Mouse (Mus musculus): ENCODE data around the gene Rps15. TPM values are rescaled to one million over a fixed set of nuclear protein-coding genes. Genes with fewer than 3 reads are reported as not detected.

Rps15 gene
- polyA plus RNA-seq, 1 experiment from 2014 or later = 908 TPM

DNA sequence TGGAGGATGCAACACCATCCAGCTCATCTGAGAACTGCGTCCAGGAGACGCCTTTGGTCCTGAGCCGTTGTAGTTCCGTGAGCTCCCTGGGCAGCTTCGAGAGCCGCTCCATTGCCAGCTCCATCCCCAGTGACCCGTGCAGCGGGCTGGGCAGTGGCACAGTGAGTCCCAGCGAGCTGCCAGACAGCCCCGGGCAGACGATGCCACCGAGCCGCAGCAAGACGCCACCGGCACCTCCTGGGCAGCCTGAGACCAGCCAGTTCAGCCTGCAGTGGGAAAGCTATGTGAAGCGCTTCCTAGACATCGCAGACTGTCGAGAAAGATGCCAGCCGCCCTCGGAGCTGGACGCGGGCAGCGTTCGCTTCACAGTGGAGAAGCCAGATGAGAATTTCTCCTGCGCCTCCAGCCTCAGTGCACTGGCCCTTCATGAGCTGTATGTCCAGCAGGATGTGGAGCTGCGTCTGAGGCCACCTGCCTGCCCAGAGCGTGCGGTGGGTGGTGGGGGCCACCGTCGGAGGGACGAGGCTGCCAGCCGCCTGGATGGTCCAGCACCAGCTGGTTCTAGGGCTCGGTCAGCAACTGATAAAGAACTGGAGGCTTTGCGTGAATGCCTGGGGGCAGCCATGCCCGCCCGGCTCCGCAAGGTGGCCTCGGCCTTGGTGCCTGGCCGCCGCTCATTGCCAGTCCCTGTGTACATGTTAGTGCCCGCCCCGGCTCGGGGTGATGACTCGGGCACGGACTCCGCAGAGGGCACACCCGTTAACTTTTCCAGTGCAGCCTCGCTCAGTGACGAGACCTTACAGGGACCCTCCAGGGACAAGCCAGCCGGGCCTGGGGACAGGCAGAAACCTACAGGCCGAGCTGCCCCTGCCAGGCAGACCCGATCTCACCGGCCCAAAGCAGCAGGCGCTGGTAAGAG, 20.6 kb downstream of the Rps15 start:
- no peaks in the 10 kb centered on the region for H3K9me3 ChIP-seq
- H3K4me3 ChIP-seq = no peak overlapping the region
- WGBS = 64% methylated on average over 54 of the region's 54 CpGs
- ATAC-seq (ENCODE audit: low FRiP score, low read depth) = no peak
- H3K4me2 ChIP-seq (replicated peaks) = no peak overlapping the region
- H3K9ac ChIP-seq = 0 out of 2 replicates have a peak overlapping the region, but pooled peaks have one; percentile 35
- peaks cover 7% of the 10 kb centered on the region for H3K36me3 ChIP-seq
- peaks cover 95% of the 10 kb centered on the region for H3K27me3 ChIP-seq
- H3K4me1 ChIP-seq = no peaks in the 10 kb centered on the region
- no peak overlapping the region for H3K27ac ChIP-seq

DNA sequence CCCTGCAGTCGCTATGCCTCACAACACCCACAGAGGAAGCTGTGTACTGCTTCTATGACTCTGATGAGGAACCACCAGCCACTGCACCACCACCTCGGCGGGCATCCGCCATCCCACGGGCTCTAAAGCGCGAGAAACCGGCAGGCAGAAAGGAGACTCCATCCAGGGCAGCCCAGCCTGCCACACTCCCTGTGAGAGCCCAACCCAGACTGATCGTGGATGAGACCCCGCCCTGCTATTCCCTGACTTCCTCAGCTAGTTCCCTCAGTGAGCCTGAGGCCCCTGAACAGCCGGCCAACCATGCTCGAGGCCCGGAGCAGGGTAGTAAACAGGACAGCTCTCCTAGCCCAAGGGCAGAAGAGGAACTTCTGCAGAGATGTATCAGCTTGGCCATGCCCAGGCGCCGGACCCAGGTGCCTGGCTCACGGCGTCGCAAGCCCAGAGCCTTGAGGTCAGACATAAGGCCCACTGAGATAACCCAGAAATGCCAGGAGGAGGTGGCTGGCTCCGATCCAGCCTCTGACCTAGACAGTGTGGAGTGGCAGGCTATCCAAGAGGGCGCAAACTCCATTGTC, 21.5 kb downstream of the Rps15 start:
- WGBS = 43% methylated on average over 20 of the region's 20 CpGs
- Histone ChIP-seq H3K9ac (peak overlapping the region; percentile 35; the same call in 1 of the 2 replicates), H3K27ac (no peak overlapping the region), H3K4me2 (replicated peaks) (no peak overlapping the region), H3K27me3 (peaks cover 91% of the 10 kb centered on the region), H3K36me3 (peaks cover 14% of the 10 kb centered on the region), H3K4me1 (peaks cover under 1% of the 10 kb centered on the region; the same call in 1 of the 2 replicates), H3K9me3 (no peaks in the 10 kb centered on the region), H3K4me3 (no peak overlapping the region)
- ATAC-seq (ENCODE audit: low FRiP score, low read depth) = no peak

DNA sequence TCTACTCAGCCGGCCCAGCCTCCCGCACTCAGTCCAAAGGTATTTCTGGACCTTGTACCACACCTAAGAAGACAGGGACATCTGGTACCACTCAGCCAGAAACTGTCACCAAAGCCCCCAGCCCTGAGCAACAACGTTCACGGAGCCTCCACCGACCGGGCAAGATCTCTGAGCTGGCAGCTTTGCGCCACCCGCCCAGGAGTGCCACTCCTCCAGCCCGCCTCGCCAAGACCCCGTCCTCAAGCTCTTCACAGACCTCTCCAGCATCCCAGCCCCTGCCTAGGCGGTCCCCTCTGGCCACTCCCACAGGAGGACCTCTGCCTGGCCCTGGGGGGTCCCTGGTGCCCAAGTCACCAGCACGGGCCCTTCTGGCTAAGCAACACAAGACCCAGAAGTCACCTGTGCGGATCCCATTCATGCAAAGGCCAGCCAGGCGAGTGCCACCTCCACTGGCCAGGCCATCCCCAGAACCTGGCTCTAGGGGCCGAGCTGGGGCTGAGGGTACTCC, 22.3 kb downstream of the Rps15 start:
- Histone ChIP-seq H3K4me3 (0 out of 2 replicates have a peak overlapping the region, but pooled peaks have one; percentile 2), H3K27ac (no peak overlapping the region), H3K36me3 (peaks cover 19% of the 10 kb centered on the region), H3K4me1 (peaks cover 9% of the 10 kb centered on the region), H3K27me3 (peaks cover 83% of the 10 kb centered on the region), H3K9me3 (no peaks in the 10 kb centered on the region), H3K4me2 (replicated peaks) (no peak overlapping the region), H3K9ac (0 out of 2 replicates have a peak overlapping the region, but pooled peaks have one; percentile 31)
- ATAC-seq (ENCODE audit: low FRiP score, low read depth) = no peak
- WGBS = 47% methylated on average over 16 of the region's 16 CpGs

DNA sequence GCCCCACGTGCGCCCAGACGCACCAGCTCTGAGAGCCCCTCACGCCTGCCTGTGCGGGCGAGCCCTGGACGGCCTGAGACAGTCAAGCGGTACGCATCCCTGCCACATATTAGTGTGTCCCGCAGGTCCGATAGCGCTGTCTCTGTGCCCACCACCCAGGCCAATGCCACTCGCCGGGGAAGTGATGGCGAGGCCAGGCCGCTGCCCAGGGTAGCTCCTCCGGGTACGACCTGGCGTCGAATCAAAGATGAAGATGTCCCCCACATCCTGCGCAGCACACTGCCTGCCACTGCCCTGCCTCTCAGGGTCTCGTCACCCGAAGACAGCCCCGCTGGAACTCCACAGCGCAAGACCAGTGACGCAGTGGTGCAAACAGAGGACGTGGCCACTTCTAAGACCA, 23.1 kb downstream of the Rps15 start:
- no peak for ATAC-seq (ENCODE audit: low FRiP score, low read depth)
- peaks cover 13% of the 10 kb centered on the region for H3K4me1 ChIP-seq
- H3K9me3 ChIP-seq = no peaks in the 10 kb centered on the region
- 0 out of 2 replicates have a peak overlapping the region, but pooled peaks have one; percentile 31 for H3K9ac ChIP-seq
- no peak overlapping the region for H3K27ac ChIP-seq
- H3K36me3 ChIP-seq = peaks cover 19% of the 10 kb centered on the region
- no peak overlapping the region for H3K4me3 ChIP-seq
- peaks cover 76% of the 10 kb centered on the region for H3K27me3 ChIP-seq
- WGBS = 44% methylated on average over 27 of the region's 27 CpGs
- H3K4me2 ChIP-seq (replicated peaks) = no peak overlapping the region

DNA sequence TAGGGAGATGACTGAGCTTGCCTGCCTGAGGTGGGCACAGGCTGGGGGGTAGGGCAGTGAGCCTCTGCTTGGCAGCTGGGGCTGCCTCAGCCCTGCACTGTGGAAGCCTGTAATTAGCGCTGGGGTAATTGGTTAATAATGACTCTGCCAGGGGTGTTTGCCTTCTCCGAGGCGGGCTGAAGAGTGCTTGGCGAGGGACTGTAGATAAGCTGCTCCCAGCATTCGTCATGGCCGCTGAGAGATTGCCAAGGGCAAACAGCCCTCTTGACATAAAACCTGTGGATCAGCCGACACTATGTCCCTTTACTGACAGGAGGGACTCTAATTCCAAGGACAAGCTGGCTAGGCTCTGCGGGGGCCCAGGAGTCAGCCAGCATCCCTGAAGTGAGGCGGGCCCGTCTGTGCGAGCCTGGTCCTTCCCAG, 24.1 kb downstream of the Rps15 start:
- Histone ChIP-seq H3K4me3 (no peak overlapping the region), H3K27ac (no peak overlapping the region), H3K9me3 (no peaks in the 10 kb centered on the region), H3K27me3 (peaks cover 66% of the 10 kb centered on the region), H3K9ac (no peak overlapping the region; the same call in 1 of the 2 replicates), H3K36me3 (peaks cover 19% of the 10 kb centered on the region), H3K4me1 (peaks cover 15% of the 10 kb centered on the region), H3K4me2 (replicated peaks) (no peak overlapping the region)
- ATAC-seq (ENCODE audit: low FRiP score, low read depth) = no peak
- WGBS = 19% methylated on average over 11 of the region's 11 CpGs

DNA sequence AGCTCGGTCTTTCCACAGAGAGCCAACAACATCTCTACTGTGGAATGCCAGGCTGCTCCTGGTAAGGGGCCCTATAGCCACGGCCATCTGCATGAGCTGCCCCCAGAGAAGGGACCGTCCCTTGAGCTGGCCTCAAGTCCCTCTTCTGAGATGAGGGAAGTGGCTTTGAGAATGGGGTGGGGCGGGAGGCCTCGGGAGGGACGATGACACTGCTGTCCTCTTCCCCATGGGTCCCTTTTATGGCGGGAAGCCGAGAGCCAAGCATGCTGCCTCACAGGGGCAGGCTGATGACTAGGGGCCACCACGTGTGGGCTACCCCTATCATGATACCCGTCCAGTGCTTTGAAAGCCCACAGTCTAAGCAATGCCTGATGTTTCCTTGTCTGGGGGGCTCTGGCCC, 24.8 kb downstream of the Rps15 start:
- 52% methylated on average over 10 of the region's 10 CpGs for WGBS

DNA sequence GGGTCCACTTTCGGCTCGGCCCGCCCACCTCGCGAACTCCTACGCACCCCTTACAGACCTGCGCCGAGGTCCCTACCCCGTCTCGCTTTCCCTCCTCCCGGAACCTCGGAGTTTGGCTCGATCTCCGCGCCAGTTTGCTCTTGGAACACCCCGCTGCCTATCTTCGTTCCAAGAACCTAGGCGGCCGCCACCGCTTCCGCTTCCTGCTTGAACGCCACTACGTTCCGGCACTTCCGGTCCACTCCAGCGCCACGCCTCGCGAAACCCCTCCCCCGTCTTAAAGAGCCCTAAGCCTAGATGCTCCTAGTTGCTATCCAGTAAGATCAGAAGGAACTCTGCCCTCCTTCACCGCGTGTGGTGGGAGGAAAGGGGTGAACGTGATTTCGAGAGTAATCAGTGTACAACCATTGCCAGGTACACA, 28.1 kb downstream of the Rps15 start, which contains the start of gene 2310011J03Rik:
2310011J03Rik (minus strand) TSS at position 198 of the 421 bp plus-strand sequence.
- Histone ChIP-seq H3K4me2 (replicated peaks) (peak within 1 kb of the TSS; percentile 93), H3K27ac (peak within 1 kb of the TSS; percentile 55), H3K27me3 (peaks cover 26% of the 10 kb centered on the region), H3K4me3 (peak within 1 kb of the TSS; percentile 86), H3K9ac (peak within 1 kb of the TSS; percentile 82), H3K36me3 (peaks cover 19% of the 10 kb centered on the region), H3K9me3 (no peaks in the 10 kb centered on the region), H3K4me1 (peaks cover 39% of the 10 kb centered on the region)
- ATAC-seq (ENCODE audit: low FRiP score, low read depth) = peak; percentile 57; the same call in 1 of the 2 replicates
- under 1% methylated on average over 34 of the region's 34 CpGs for WGBS

More for the DNA sequence above, 24.8 kb downstream of the Rps15 start:
- no peak for ATAC-seq (ENCODE audit: low FRiP score, low read depth)
- H3K27ac ChIP-seq = no peak overlapping the region
- no peak overlapping the region for H3K4me2 ChIP-seq (replicated peaks)
- 0 out of 2 replicates have a peak overlapping the region, but pooled peaks have one; percentile 31 for H3K9ac ChIP-seq
- no peak overlapping the region for H3K4me3 ChIP-seq
- peaks cover 19% of the 10 kb centered on the region for H3K36me3 ChIP-seq
- H3K9me3 ChIP-seq = no peaks in the 10 kb centered on the region
- peaks cover 20% of the 10 kb centered on the region for H3K4me1 ChIP-seq
- H3K27me3 ChIP-seq = peaks cover 60% of the 10 kb centered on the region

DNA sequence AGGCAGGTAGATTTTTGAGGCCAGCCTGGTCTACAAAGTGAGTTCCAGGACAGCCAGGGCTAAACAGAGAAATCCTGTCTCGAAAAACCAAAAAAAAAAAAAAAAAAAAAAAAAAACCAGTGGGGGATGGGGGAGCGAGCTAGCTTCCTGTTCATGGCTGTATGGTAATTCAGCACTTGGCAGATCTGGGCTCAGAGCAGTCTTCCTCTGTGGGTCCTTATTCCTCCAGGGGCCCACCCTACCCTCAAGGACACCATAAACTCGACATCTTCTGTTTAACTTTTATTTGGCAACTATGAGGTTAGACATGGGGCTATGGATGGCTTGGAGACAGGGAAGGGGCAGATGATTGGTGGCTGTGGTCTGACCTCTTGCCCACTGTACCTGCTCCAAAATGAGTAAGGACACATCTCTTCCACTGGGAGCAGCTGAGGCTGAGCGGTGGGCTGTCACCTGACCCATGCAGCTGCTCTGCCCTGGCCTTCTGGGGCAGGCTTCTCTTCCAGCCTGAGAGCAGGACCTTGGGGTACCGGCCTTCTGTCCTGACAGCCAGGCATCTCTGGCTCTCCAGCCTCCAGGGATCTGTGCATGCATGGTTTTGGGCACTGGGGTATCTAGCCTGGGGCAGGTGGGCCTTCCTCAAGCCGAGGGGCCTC, 28.9 kb downstream of the Rps15 start:
- Histone ChIP-seq H3K9ac (no peak overlapping the region), H3K4me1 (peaks cover 39% of the 10 kb centered on the region), H3K27me3 (peaks cover 18% of the 10 kb centered on the region), H3K9me3 (no peaks in the 10 kb centered on the region), H3K4me2 (replicated peaks) (peak overlapping the region; percentile 19; the same call in 1 of the 2 replicates), H3K4me3 (peak overlapping the region; percentile 86; the same call in 1 of the 2 replicates), H3K36me3 (peaks cover 19% of the 10 kb centered on the region), H3K27ac (no peak overlapping the region)
- no peak for ATAC-seq (ENCODE audit: low FRiP score, low read depth)
- WGBS = 75% methylated on average over 6 of the region's 6 CpGs

DNA sequence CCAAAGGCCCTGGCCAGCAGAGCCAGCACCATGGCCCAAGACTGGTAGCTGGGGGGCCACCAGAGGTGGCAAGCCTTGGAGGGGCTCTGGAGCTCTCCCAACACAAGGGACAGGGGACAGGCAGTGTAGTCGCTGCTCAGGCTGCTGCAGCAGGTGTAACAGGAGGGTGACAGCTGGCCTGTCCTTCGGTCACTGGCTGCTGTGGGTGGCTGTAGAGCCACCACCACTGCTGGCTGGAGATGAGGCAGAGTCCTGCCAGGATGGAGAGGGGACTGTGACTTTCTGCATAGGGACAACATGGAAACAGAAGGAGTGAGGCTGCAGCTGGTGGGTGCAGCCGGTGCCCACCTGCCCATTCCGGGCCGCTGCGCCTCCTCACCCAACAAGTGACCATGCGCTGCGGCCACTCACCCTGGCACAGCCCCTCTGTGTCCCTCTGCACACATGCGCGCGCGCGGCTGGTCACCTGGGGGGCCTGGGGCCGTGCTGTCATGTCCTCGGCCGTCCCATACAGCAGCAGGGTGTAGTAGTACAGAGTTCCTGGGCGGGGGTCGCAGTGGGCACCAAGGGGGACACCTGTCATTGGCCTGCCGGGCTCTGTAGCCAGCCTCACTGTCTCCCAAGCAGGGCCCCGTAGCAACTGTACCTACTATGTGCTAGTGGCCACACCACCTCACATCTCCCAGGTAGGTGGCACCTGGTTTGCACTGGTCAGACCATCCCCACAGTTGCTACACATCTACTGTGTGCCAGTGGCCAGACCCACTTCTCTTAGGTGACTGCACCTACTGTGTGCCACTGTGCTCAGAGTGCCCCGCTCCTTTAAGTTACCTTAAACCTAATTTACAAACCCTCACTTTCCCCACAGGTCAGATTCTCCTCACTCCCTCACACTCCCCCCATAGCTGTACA, 29.7 kb downstream of the Rps15 start:
- 95% methylated on average over 21 of the region's 21 CpGs for WGBS
- Histone ChIP-seq H3K4me1 (peaks cover 39% of the 10 kb centered on the region), H3K4me3 (peak overlapping the region; percentile 65), H3K27ac (no peak overlapping the region), H3K9me3 (no peaks in the 10 kb centered on the region), H3K9ac (peak overlapping the region; percentile 71), H3K36me3 (peaks cover 19% of the 10 kb centered on the region), H3K4me2 (replicated peaks) (peak overlapping the region; percentile 97), H3K27me3 (peaks cover 14% of the 10 kb centered on the region)
- no peak for ATAC-seq (ENCODE audit: low FRiP score, low read depth)

DNA sequence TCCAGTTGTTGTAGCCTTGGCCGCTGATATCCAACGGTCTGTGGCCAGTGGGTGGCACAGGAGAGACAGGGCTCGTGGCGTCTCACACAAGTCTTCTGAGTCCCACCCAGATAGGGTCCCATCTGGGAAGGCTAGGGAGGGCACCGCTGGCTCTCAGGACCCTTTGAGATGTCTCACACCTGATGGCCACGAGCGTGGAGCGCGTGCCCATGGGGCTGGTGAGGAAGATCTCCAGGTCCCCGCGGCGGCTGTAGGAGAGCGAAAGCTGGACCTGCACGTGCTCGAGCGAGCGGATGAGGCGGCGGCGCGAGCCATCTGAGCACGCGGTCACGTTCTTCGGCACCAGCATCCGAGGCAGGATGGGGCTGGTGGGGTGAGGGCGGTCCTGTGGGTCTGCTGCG, 30.6 kb downstream of the Rps15 start:
- Histone ChIP-seq H3K36me3 (peaks cover 13% of the 10 kb centered on the region), H3K27ac (no peak overlapping the region; the same call in 1 of the 2 replicates), H3K4me2 (replicated peaks) (peak overlapping the region; percentile 97), H3K9ac (peak overlapping the region; percentile 71), H3K4me1 (peaks cover 39% of the 10 kb centered on the region), H3K27me3 (peaks cover 11% of the 10 kb centered on the region), H3K4me3 (peak overlapping the region; percentile 65), H3K9me3 (no peaks in the 10 kb centered on the region)
- ATAC-seq (ENCODE audit: low FRiP score, low read depth) = no peak
- WGBS = 3% methylated on average over 28 of the region's 28 CpGs
